Mouse (Mus musculus) c-Kit-positive CD71-positive TER-119-positive erythroid progenitor cells, embryonic 14.5 days (primary cell): ENCODE data around the gene Gpr87.
A peak's percentile ranks its signal among the peaks of the same experiment; 100 is the strongest.

Experiments
- DNase-seq: peaks from one replicate; pipeline ENCODE4 v3.0.0-alpha.2; 2013; ENCODE audit warnings: low spot score

Gpr87 gene

DNA sequence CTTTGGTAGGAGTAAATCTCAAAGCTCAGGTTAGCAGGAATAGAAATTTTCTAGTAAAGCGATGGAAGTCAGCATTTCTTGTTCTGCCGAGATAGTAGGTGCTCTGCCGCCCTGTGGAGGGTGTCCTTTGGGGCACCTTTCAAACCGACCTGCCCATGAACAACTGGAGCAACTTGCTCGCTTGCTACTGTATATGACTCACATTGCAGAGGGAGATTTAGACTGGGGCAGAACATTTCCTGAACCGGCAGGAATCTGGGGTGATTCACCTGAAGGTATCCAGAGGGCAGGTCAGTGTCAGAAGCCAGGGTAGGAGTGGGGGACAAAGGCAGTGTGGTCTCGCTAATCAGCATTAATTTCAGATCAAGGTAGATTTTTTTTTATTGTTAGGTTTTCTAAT is at the start of gene Gpr87:
Gene Gpr87 (minus strand): TSS at position 167 of the 400 bp plus-strand sequence.
- no peak for DNase-seq

DNA sequence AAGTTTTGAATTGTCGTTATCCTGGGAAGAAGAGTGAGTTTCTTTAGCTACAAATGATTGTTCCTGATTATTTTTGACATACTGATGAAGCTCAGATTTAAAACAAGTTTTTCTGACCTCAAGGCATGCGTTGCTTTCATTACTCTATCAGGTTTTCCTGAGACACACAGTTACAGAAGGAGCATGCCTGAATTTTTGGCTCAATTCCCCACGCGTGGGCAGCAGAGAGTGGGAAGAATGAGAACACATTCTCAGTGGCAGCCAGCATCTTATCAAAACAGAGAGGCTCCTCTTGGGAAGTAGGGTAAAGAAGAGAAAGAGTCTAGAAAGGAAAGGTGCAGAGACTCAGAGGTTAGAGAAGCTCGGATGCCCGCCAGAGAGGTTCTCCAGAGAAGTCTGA is 48.5 kb upstream of the Gpr87 start:
- DNase-seq = no peak

DNA sequence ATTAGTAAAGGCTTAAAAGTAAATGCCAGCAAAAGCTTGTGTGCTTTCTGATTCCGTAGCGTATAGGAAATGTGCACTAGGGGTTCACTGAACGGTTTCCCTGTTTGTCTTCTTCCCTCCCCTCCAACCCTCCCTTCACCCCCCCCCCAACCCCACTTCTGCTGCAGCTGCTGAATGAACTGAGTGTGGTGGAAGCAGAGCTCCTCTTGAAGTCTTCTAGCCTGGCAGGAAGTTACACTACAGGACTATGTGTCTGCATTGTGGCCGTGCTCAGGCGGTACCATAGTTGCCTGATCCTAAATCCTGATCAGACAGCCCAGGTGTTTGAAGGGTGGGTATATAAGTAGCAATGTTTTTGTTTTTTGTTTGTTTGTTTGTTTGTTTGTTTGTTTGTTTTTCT is 40.0 kb upstream of the Gpr87 start:
- DNase-seq = no peak

DNA sequence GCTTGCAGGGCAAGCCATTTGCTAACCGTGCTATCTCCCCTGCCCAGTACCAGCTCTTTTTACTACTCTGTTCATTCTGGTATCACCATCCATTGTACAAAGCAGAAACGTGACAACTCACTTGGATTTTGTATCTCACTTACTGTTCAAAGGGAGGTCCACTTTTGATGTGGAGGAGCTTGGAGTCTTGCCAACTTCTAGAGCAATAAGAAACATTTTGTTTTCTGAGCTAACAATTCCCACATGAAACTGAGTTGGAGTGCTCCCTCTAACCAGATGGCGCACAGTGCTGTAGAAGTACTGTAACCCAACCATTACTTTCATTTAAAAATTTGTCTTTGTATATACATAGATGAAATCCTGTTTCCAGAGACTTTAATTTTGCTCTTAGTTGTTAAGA is 36.0 kb upstream of the Gpr87 start:
- no peak for DNase-seq

DNA sequence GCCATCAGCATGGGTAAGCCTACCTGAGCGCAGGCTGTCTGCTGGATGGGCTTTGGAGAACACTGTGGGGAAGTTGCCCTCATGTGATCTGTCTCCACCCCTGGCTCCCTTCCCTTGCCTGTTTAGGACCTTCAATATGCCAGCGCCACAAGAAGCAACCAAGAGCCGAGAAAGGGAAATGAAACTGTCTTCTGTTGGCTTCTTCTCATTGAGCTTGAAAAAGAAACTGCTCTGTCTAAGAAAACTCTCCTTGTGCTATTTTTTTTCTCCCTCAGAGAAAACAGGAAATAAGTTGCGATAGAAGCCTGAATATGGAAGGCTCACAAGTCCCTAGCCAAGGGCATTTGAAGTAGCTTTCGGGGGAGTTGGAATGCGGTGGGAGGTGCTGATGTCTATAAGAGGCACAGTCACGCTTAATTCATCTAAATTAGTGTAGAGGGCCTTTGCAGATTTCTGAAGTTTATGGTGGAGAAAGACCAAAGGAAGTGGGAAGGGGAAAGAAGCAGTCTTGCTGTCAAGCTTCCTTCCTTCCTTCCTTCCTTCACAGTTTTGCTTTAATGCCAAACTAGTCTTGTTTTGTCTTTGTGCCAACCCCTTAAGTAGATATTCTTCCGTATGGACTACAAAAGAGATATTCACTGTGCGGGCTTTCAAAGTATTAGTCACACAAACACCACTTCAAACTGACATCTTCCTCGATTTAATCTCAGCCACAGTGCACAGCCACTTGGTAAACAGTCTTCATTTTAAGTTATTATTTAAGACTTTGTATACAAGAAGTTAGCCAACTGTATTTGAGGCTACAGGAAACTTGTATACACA is 34.0 kb upstream of the Gpr87 start:
- no peak for DNase-seq

DNA sequence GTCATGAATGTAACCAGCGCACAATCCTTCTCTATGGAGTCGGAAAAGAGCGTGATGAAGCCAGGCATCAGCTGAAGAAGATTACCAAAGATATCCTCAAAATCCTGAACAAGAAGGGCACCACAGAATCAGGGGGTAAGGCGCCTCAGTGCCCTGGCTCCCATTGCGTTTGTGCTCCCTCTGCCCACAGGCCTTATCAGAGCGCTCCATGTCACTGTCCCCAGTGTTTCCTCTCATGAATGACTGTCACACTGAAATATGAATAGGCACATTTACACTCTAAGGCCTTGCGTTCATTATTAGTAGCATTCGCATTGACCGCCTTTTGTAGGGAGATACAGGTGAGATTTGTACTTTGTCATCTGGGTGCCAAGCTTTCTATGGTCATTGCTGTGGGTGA is 32.8 kb upstream of the Gpr87 start:
- DNase-seq = no peak

DNA sequence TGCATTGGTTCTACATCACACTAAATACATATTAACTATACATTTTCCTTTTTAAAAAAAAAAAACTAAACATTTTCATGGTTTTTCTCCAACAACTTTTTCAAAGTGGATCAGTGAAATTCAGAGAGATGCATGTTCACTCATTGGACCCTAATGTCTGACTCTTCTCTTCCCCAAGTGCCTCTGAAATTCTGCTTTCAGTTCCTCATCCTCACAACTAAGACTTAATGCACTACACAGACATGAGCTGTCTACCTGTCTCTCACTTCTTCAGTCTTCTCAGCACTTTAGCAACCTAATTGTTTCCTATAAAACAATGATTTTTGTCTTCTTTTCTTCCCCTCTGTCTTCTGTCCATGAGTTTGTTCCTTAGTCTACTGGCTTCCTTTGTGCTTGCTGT is 30.5 kb upstream of the Gpr87 start:
- DNase-seq = no peak

DNA sequence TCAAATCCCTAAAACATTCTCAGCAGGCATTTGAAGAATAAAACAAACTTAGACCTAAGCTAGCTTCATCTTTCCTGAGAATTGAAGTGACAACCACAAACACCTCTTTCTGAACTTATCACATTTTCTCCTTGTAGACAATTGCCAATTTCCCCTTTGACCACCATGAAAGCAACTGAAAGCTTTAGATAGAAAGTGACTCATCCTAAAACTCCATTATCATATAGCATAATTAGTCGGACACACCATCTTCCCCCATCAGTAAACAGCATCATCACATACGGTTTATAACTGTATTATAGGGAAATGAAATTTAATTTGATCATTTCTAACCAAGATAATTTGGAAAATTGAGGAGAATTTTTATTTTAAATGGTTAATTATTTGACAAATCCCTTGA is 27.4 kb upstream of the Gpr87 start:
- DNase-seq = no peak

DNA sequence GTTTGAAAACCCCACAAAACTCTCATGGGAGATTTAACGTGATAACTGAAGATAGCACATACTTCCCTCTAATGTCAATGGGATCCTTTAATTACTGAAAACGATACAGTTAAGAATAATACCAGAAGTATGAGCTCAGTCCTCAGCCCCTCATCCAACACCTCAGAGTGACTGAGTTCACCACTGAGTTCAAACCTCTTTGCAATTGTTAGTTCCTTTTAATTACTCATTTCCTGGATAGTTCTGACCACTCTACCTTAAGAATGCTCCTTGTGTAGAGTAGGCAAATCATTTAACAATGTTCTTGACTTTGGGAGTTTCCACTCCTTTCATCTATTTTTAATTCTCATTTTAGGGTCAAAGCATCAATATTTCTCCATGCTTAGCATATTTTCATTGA is 24.4 kb upstream of the Gpr87 start:
- no peak for DNase-seq

DNA sequence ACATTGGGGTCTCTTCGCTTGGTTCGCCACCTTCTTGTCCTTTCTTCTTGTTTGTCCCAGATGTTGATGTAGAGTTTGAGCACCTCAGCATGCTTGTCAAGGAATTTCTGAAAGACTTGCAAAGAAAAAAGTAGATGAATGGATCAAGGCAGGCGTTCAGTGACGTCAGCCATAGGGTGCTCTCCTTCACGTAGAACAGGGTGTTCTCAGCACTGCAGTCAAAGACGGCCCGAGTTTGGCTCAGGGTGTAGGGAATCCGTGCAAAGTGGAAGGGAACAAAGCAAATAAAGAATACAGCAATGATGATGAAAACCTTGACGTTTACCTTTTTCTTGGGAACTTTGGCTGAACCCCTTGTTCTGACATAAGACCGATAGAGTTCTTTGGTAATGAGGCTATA is 22.3 kb upstream of the Gpr87 start:
- DNase-seq = no peak

DNA sequence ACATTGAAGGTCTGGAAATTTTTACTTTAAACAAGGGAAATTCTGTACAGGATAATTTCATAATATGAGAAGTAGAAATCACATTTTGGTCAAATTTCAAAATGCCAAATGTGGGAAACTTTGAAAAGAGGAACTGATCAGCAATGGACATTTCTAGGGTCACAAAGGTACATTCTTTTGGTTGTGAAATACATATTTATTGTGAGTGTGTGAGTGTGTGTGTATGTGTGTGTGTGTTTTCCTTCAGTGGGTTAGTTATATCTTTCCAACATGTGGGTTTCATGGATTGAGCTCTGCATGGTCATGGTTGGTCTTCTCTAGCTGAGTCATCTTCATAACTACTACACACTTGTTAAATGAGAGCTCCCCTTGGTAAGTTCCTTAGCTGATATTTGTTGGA is 17.5 kb upstream of the Gpr87 start:
- DNase-seq = no peak

DNA sequence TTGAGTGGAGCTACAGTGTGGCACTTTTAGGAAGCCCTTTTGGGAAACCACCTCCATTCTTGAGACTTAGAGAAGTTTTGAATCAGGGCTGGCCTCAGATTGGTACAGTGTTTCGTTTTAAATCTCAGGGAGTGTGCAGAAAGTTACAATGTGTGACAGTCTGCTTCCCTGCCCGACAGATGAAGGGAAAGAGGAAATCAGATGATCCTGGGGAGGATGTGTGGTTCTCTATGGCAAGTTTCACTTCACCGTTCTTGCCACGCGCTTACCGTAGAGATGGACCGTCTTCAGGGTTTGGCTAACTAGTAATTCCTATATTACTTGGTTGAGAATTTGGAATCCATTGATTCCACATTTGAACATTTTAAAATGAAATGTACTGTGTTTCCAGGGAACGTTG is 16.9 kb upstream of the Gpr87 start:
- no peak for DNase-seq

DNA sequence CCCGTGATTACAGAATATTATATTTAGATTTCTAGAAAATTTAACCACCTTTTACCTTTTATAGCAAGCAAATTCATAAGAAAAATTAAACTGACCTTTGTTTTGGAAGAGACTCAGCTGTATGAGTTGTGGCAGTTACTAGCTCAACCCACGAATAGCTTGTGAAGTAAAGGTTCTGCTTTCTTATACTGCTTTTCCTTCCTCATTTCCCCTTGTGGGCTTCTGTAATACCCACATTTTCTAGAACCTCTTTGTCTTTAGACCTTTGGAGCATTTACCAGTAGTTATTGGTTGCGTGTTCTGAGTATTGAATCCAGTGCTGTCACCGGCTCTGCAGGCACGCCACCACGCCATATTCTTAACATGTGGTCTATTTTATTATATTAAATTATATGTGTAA is 15.8 kb upstream of the Gpr87 start, which contains the start of gene P2ry13:
Gene P2ry13 (minus strand): TSS at position 156 of the 400 bp plus-strand sequence.
- no peak for DNase-seq

DNA sequence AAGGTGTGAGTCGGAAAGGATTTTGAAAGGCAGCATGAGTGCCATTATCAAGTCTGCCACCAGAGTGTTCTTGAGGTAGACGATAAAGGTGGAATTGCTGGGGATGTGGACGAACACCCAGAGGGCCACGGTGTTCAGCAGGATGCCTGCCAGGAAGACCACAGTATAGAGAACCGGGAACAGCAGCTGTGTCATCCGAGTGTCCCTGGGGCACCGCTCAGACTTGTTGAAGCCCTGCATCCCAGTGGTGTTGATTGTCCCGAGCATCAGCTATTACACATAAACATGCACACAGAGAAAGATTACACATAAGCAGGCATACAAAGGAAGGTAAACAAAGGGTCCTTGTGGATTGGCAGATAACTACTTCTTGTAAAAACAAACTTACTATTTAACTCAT is 15.2 kb upstream of the Gpr87 start:
- DNase-seq = no peak

DNA sequence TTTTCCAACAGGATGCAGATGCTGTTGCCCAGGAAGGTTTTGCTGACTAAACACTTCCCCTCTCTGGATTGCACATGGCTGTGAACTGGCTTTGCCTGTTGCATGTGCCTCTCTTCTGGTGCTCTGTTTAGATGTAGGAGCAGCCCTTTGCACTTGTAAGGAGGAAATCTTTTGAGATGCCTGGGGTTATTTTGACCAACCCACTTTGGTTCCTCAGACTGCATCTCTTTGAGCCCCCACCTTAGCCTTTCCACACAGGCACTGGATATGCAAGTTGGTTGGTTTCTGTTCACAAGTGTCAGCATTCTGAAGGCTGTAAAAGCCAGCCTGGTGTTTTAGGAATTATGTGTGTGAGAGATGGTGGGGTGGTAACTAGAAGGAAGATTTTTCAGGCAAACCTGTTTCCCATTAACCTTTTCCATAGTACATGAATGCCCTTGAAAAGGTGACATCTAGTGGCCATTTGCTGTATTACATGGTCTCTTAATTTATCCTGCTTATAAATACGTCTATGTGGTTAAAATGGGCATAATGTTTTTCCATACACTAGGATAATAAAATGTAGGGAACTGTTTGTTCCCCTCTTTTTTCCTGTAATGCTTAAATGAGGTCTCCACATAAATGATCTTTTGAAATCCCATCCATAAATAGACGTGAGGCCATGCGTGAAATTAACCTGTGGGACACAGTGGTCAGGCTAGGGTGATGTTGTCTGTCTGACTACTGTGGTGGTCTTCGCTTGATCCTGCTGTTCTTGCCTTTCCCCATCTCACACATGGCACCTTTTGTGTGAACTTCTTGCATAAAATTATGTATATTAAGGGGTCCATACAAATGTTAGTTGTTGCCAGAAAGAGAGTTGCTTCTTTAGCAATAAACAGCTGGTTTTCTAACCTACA is 14.0 kb upstream of the Gpr87 start:
- peak; percentile 62 for DNase-seq

DNA sequence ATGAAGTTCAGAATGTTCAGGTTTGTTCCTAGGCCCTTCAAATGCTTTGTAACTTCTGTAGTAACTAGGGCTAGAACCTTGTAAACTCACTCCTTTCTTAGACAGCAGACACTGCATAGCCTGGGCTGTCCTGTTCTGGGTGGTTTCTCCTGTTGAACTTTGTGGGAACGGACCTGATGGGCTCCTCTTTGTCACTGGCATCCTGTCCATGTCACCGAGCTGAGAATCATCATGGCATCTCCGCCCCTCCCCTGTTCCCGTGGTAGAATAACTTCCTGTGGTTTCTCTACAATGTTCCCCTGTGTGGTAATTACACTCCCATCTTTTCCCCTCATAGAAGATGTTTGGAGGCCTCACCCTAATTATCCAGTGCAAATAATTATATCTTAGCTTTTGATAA is 11.0 kb upstream of the Gpr87 start:
- no peak for DNase-seq

DNA sequence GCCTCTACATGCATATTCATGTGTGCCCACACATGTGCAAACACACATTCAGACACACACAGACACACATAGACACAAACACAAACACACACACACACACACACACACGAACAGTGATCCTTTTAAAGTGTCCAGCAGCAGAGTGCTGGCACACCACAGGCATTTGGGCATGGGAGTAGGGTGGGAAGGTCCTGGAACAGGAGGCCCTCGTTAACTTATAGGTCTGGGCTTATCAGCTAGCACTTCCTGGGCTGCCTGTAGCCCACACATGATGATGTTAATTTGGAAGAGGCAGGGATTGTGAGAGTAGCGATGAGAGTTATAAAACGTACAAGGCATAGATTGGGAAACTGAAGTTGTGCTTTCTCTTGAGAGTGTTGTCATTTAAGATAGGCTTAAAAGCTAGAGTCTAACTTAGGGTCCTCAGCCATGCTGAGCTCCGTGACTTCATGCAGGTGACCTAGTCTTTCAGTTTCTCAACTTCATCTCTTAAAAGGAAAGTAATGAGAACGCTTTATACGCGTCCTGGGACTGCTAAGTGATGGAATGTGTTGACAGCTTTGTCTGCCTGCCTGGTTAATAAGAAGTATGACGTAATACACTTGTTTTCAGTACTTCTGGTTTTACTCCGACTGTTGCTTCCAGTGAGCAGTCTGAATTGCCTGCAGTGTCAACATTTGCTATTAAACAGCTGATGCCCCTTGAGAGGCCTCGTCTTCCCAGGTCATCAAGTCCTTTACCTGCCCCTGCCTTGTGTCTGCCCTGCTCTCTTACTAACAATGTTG is 10.0 kb upstream of the Gpr87 start:
- DNase-seq = no peak

DNA sequence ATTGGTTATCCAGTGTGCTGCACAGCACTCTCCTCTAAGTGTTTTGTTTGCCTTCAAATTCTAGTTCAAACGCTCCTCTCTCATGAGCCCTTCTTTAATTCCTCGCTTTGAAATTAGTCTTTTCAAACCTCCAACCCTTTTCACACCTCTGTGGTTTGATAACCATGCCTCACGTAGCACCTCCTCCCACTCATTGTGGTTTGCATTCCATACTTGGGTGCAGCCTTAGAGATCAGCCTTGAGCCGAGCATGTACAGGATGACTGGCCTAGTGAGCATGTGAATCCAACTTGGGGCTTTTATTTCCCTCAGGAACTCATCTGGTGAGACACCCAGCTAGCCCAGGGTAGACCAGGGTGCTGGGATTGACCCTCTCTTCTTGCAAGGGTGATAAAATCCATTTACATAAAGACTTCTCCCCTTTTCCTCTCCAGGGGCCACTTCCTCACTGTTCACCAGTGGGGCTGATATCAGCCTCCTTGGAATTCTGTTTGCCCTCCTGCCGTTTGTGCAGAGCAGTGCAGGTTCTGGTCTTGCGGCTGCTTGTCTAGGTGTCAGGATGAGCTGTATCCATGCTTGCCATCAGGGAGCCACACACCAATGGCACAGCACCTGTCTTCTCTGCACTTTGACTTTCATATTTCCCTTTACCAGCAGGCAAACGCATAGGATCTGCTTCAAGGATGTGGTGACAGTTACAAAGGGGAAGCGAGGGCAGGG is 9.1 kb upstream of the Gpr87 start:
- no peak for DNase-seq

DNA sequence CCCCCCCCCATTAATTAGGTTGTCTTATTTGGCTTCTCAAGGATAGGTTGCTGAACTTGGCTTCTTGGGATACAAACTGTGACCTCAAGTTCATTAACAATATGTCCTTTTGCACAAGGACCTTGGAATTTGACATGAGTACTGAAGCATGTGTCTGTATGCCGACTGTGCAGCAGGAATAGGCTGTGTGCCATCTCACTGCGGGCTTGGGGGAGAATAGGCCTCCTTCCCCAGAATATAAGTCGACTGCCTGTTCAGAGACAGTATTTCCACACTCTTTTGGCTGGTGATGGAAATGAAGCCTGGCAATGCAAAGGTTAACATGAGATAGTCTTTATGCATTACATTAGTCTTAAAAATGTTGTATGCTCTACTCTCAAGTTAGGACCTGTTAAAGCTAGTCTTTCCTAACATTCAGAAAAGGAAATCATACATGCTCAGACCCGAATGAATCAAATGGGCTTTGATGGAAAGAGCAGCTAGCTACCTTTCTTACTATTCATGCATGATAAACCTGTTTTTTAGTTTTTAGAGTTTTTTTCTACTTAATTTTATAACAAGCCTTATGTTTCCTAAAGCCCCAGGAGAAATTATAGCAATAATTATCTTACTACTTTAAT is 2.5 kb upstream of the Gpr87 start:
- no peak for DNase-seq

DNA sequence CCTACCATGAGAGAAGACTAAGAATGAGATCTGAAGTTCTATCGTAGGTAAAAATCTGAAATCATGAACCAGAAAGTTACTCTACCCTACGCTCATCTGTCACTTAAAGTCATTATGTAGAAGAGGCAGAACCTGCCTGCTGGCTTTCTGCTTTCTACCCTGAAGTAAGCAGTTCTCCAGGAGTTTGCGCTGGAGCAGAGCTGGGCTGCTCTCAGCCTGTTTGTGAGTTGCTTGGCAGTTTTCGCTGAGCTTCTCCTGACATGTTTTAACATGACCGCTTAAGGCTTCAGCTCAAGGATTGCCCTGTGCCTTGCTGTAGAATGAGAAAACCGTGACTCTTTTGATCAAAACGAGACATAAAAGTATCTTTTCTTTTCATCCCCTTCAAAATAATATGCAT is 805 bp downstream of the Gpr87 start:
- no peak for DNase-seq

DNA sequence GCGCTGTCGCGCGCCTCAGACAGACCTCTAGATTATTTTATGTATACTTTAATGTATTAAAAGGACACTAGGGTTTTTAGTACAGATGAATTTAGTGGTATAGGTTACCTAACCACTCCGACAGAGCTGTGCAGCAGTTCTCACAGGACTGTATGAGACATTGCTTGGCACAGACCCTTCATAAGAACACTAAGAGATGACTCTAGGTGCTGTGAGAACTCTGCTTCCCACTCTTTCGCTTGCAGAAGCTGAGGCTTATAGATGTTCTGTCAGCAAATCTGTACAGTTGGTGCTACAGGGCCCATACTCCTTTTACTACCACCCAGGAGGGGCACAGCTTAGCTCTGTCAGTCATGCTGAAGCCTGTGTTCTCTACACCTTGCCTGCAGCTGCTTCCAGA is 3.2 kb downstream of the Gpr87 start:
- no peak for DNase-seq
